In the genomic region with DNA sequence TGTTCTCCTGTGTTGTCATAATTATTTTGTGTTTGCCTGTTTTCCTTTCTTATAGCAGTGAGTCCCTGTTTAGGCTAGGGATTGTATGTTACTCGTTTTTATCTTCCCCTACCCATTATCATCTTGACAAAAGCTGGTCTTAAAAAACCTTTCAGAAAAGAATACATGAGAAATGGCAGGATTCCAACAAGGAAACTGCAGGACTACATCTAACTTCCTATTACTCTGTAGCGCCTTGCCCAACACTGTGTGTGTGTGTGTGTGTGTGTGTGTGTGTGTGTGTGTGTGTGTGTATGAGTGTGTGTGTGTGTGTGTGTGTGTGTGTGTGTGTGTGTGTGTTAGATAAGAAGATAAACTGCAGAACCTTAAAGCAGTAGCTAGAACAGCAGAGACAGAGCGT, we compare ENCODE assay signal across 17 mouse cellular contexts. TPM values are rescaled to one million over a fixed set of nuclear protein-coding genes. Genes with fewer than 3 reads are reported as not detected.
A peak's percentile ranks its signal among the peaks of the same experiment; 100 is the strongest.
DNase-seq lines count a peak whose midpoint lies in the region; ATAC-seq and TF ChIP-seq lines count a peak whose summit lies in the region.
"Had no signal": no experiment of that assay in that cellular context is flagged by ENCODE, and none has a peak within 500 bp of the region (broad histone marks: within the 10 kb centered on the region; RNA-seq: fewer than 3 reads in every experiment).

No protein-coding gene starts in this region.

- peak overlapping the region; percentile 58; the same call in 1 of the 2 replicates for H3K27ac ChIP-seq in heart, embryonic 13.5 days (replicated peaks)
- no peak overlapping the region for H3K27ac ChIP-seq in kidney, embryonic 14.5 days (ENCODE audit: low read depth, low read length)
- H3K27ac ChIP-seq: embryonic facial prominence, embryonic 13.5 days had no signal

- no peaks in the 10 kb centered on the region for H3K9me3 ChIP-seq in heart, embryonic 13.5 days
- no peaks in the 10 kb centered on the region for H3K9me3 ChIP-seq in kidney, embryonic 14.5 days (ENCODE audit: control insufficient read depth, low read length)
- H3K9me3 ChIP-seq: embryonic facial prominence, embryonic 13.5 days; G1E had no signal

- no peak overlapping the region for H3K4me3 ChIP-seq in heart, embryonic 13.5 days
- H3K4me3 ChIP-seq in kidney, embryonic 14.5 days (ENCODE audit: low read length): no peak overlapping the region
- H3K4me3 ChIP-seq: embryonic facial prominence, embryonic 13.5 days had no signal

- DNase-seq in heart, adult 9 months (ENCODE audit: low spot score in 2 of 2): no peak
- peak; percentile 25 for DNase-seq in kidney, postnatal 14 days
- peak; percentile 65 for DNase-seq in brain, embryonic 14.5 days (ENCODE audit: low read depth)
- peak; percentile 25 for DNase-seq in lung, postnatal 36 days
- DNase-seq: adrenal gland, postnatal 25 days; cerebellum, postnatal 36 days; gastrocnemius, postnatal 14 days; liver had no signal

- ATAC-seq in heart, embryonic 13.5 days (ENCODE audit: extremely low read depth, insufficient number of reproducible peaks, low FRiP score, low TSS enrichment): no peak
- no peak for ATAC-seq in kidney, embryonic 14.5 days (ENCODE audit: low FRiP score, low TSS enrichment)
- ATAC-seq in erythroid progenitor cell, adult 5-6 weeks (replicated peaks; ENCODE audit: low FRiP score, poor library complexity, severe bottlenecking): no peak
- ATAC-seq: inflammation-experienced regulatory T-cells, adult 6 months had no signal

- H3K9ac ChIP-seq in heart, embryonic 13.5 days: no peak overlapping the region
- H3K9ac ChIP-seq in kidney, embryonic 14.5 days (ENCODE audit: low read depth, low read length): no peak overlapping the region
- H3K9ac ChIP-seq: embryonic facial prominence, embryonic 13.5 days had no signal

- 34% methylated on average over 3 of the region's 3 CpGs for WGBS in heart, embryonic 13.5 days
- 58% methylated on average over 3 of the region's 3 CpGs for WGBS in kidney, embryonic 14.5 days

- no peaks in the 10 kb centered on the region; the same call in 1 of the 2 replicates for H3K27me3 ChIP-seq in heart, embryonic 13.5 days (replicated peaks)
- H3K27me3 ChIP-seq in kidney, embryonic 14.5 days (ENCODE audit: control insufficient read depth, insufficient read depth, low read length): no peaks in the 10 kb centered on the region
- H3K27me3 ChIP-seq: embryonic facial prominence, embryonic 13.5 days had no signal

- TF ChIP-seq CTCF in brain, embryonic 14.5 days (IDR thresholded peaks at IDR 0.05; ENCODE audit: borderline replicate concordance, extremely low read depth, insufficient read depth, insufficient read length): no peak

- no peak for TF ChIP-seq POLR2A in brain, embryonic 14.5 days (IDR thresholded peaks at IDR 0.05; ENCODE audit: borderline replicate concordance, extremely low read depth, insufficient read depth, insufficient read length, poor library complexity, severe bottlenecking)

- peaks cover 23% of the 10 kb centered on the region for H3K4me1 ChIP-seq in heart, embryonic 13.5 days
- H3K4me1 ChIP-seq in kidney, embryonic 14.5 days (ENCODE audit: control insufficient read depth, insufficient read depth, low read length): no peaks in the 10 kb centered on the region
- H3K4me1 ChIP-seq: embryonic facial prominence, embryonic 13.5 days had no signal

- no peaks in the 10 kb centered on the region for H3K36me3 ChIP-seq in heart, embryonic 13.5 days
- no peaks in the 10 kb centered on the region for H3K36me3 ChIP-seq in kidney, embryonic 14.5 days (ENCODE audit: control insufficient read depth, insufficient read depth, low read length)
- H3K36me3 ChIP-seq: embryonic facial prominence, embryonic 13.5 days; G1E had no signal

- H3K4me2 ChIP-seq in heart, embryonic 13.5 days: no peak overlapping the region
- H3K4me2 ChIP-seq in kidney, embryonic 14.5 days (replicated peaks; ENCODE audit: low read depth, low read length): no peak overlapping the region
- H3K4me2 ChIP-seq: embryonic facial prominence, embryonic 13.5 days had no signal

RNA-seq across cellular contexts. Expression of gene Tgm6, which starts 1.2 kb away (rescaled TPM):
- not detected in 2 replicates for polyA plus RNA-seq in heart, embryonic 13.5 days (2015; fragmentation: Nextera tagmentation; extraction: Ambion mirVana)
- polyA plus RNA-seq in kidney, embryonic 14.5 days (2014; fragmentation: Nextera tagmentation; extraction: Ambion mirVana): not detected in 2 replicates
- 0.18 and 0.23 TPM in 2 replicates for polyA plus RNA-seq in brain, embryonic 14.5 days (2012; rRNA removed)
- total RNA-seq in erythroid progenitor cell, adult 5-6 weeks (2015; ENCODE audit: low replicate concordance): not detected in 2 replicates
- total RNA-seq in erythroid progenitor cell, adult 5-6 weeks (2017; ENCODE audit: low replicate concordance): not detected in 2 replicates
- total RNA-seq: adrenal gland, postnatal 25 days; gastrocnemius, postnatal 14 days; monocyte, adult 5-6 weeks had no signal
- polyA plus RNA-seq: G1E; heart, embryonic 14.5 days; inflammation-experienced regulatory T-cells, adult 6 months; lung, embryonic 16.5 days had no signal

Comparison
In these comparisons a context has a peak if more than half of its experiments do, and no peak if none do; other contexts are left out.
1. DNase-seq: peak in kidney, postnatal 14 days (single experiment), brain, embryonic 14.5 days (single experiment) and lung, postnatal 36 days (single experiment); none in heart, adult 9 months (0 of 2).